Mouse (Mus musculus) lung, embryonic 14.5 days (tissue): Measurements from ENCODE around the gene Gm43720. TPM values are rescaled to one million over a fixed set of nuclear protein-coding genes. Genes with fewer than 3 reads are reported as not detected.

Experiments
- ATAC-seq: fragments of 200-750 bp; cut with Nextera tagmentation; 2 replicates; pipeline ENCODE4 v1.8.0; 2017; ENCODE audit warnings: mild to moderate bottlenecking, moderate TSS enrichment, moderate library complexity; ENCODE audit not compliant: insufficient read depth
- DNase-seq: peaks from one replicate; pipeline ENCODE4 v3.0.0-alpha.2; 2015
- H3K27ac ChIP-seq: fragments of 300-500 bp; sonication (generic); 2 replicates; pipeline ENCODE4 v1.5.1; 2014; ENCODE audit warnings: low read depth, mild to moderate bottlenecking, moderate library complexity
- H3K27me3 ChIP-seq: fragments of 300-500 bp; sonication (generic); 2 replicates; pipeline ENCODE4 v1.6.1; 2014; ENCODE audit warnings: low read length, control low read depth; ENCODE audit not compliant: insufficient read depth
- H3K36me3 ChIP-seq: fragments of 300-500 bp; sonication (generic); 2 replicates; pipeline ENCODE4 v1.6.1; 2014; ENCODE audit warnings: control low read depth; ENCODE audit not compliant: insufficient read depth
- H3K4me1 ChIP-seq: fragments of 300-500 bp; sonication (generic); 2 replicates; pipeline ENCODE4 v1.6.1; 2014; ENCODE audit warnings: antibody characterized with exemption, control low read depth; ENCODE audit not compliant: insufficient read depth
- H3K4me2 ChIP-seq: fragments of 300-500 bp; sonication (generic); 2 replicates; pipeline ENCODE4 v1.6.1; 2014; ENCODE audit warnings: mild to moderate bottlenecking
- H3K4me3 ChIP-seq: fragments of 300-500 bp; sonication (generic); 2 replicates; pipeline ENCODE4 v1.5.1; 2014; ENCODE audit warnings: low read depth, low read length
- H3K9ac ChIP-seq: fragments of 300-500 bp; sonication (generic); 2 replicates; pipeline ENCODE4 v1.6.1; 2014
- H3K9me3 ChIP-seq: fragments of 300-500 bp; sonication (generic); 2 replicates; pipeline ENCODE4 v1.6.1; 2016; ENCODE audit warnings: low read depth, low read length, control low read depth
- CTCF ChIP-seq: IDR thresholded peaks from 2 replicates; pipeline ENCODE4 v1.5.1; 2016; ENCODE audit warnings: antibody characterized with exemption, low read depth
- WGBS: fragments of 180-500 bp; shearing (Covaris S2); extraction: QIAGEN DNeasy Blood & Tissue Kit; methylation state at CpG from one replicate; pipeline ENCODE4 v1.1.7; 2014; 5-methylcytosine and 5-hydroxymethylcytosine counted together
- polyA plus RNA-seq: library from polyadenylated mRNA; unstranded; fragments of >200 nt; fragmentation: Nextera tagmentation; extraction: Ambion mirVana; gene quantifications from 2 replicates; pipeline ENCODE4 v1.2.1, GENCODE M21; 2014

The Gm43720 gene
- polyA plus RNA-seq, result 0.12 TPM in 1 of 2 replicates, not detected in the other

DNA sequence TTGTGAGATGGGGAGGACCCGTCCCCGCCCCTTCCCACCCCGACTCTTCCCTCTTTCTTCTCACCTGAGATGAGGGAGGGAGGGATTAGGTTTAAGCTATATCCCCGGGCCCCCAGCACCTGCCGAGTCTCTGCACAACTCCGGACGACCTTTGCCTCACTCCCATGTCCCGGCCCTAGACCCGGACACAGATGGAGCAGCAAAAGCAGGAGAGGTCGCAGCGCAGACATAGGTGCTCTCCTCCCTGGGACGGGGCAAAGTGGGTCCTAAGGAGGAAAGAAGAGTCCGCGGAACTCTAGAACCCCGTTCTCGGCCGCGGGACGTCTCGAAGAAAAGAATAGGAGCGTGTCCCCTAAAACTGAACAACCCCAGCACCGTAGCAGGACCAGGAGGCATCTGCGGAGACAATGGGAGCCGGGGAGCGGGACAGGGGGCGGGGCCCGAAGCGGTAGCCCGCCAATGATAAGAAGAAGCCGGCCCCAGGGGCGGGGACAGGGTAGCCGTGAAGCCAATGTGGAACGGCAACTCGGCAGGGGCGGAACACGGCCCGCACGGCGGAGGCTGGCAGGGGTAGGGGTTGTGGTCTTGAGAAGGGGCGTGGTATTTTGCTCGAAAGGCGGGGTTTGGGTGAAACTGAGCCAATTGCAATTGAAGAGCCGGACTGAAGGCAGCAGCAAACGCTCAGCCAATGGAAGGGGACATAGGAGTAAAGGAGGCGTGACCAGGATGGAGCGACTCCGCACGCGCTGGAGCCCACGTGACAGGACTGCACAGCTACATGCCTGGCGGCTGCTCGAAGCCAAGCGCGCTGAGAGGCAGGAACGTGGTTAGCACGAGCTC lies at the start of gene Gm43720, which contains the start of the genes Gpc2 and Stag3:
Gene Gm43720, minus strand, starts transcription at position 374 of the 840 bp plus-strand sequence.
Gene Gpc2, minus strand, starts transcription at position 421 of the 840 bp plus-strand sequence.
Gene Stag3, plus strand, starts transcription at position 656 of the 840 bp plus-strand sequence.
- H3K27ac ChIP-seq, result no peak within 1 kb of the TSS
- H3K36me3 ChIP-seq, result peaks cover 17% of the 10 kb centered on the region; the same call in 1 of the 2 replicates
- peak; percentile 99 for DNase-seq
- peaks cover 8% of the 10 kb centered on the region for H3K4me1 ChIP-seq
- TF ChIP-seq CTCF, result no peak
- H3K4me2 ChIP-seq, result peak within 1 kb of the TSS; percentile 66
- H3K9me3 ChIP-seq, result peaks cover 9% of the 10 kb centered on the region; the same call in 1 of the 2 replicates
- under 1% methylated on average over 56 of the region's 56 CpGs for WGBS
- H3K4me3 ChIP-seq, result peak within 1 kb of the TSS; percentile 60
- H3K27me3 ChIP-seq, result no peaks in the 10 kb centered on the region; the same call in 1 of the 2 replicates
- ATAC-seq, result peak; percentile 99
- H3K9ac ChIP-seq, result peak within 1 kb of the TSS; percentile 71

DNA sequence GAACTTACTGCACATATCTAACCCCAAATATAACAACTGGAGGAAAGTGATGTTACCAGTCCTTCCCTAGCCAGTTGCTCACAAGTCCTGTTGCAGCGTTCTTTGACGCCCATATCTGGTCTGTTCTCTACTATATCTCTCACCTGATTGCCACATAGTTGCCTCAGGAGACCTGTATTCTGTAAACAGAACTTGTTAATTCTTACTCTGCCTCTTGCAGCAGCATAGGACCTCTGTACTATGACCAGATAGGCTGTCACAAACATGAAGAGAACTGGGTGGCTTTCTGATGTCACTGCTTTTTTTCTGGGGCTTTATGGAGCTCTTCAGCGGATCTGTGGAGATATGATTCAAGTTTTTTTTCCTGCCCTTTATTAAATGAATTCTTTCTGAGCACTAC lies 33.0 kb upstream of the Gm43720 start:
- no peak overlapping the region for H3K9ac ChIP-seq

DNA sequence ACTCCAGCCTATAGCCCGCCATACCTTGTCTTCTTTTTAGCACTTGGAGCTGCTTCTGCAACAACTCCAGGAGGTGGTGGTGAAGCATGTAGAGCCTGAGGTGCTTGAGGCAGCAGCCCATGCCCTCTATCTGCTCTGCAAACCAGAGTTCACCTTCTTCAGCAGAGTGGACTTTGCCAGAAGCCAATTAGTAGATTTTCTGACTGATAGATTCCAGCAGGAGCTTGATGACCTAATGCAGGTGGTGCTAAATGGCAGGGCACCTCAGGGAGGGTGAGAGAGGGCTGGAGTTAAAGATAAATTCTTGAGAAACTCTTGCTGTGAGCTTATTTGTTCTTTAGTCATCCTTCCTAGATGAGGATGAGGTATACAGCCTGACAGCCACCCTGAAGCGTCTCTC lies 19.9 kb upstream of the Gm43720 start:
- no peaks in the 10 kb centered on the region for H3K4me1 ChIP-seq
- DNase-seq (no peak), ATAC-seq (no peak)
- H3K4me2 ChIP-seq, result no peak overlapping the region
- no peak for TF ChIP-seq CTCF
- H3K27ac ChIP-seq, result no peak overlapping the region
- no peaks in the 10 kb centered on the region for H3K36me3 ChIP-seq
- H3K9me3 ChIP-seq, result no peaks in the 10 kb centered on the region
- H3K27me3 ChIP-seq, result no peaks in the 10 kb centered on the region
- H3K4me3 ChIP-seq, result no peak overlapping the region
- WGBS, result 81% methylated on average over 2 of the region's 2 CpGs
- no peak overlapping the region for H3K9ac ChIP-seq

More for the DNA sequence above, 33.0 kb upstream of the Gm43720 start:
- ATAC-seq (no peak), DNase-seq (no peak)
- H3K4me3 ChIP-seq, result no peak overlapping the region
- H3K4me2 ChIP-seq, result no peak overlapping the region
- H3K27ac ChIP-seq, result no peak overlapping the region
- no peaks in the 10 kb centered on the region for H3K27me3 ChIP-seq
- TF ChIP-seq CTCF, result no peak
- H3K36me3 ChIP-seq, result no peaks in the 10 kb centered on the region
- H3K4me1 ChIP-seq, result no peaks in the 10 kb centered on the region
- 80% methylated on average over 3 of the region's 3 CpGs for WGBS
- no peaks in the 10 kb centered on the region for H3K9me3 ChIP-seq

DNA sequence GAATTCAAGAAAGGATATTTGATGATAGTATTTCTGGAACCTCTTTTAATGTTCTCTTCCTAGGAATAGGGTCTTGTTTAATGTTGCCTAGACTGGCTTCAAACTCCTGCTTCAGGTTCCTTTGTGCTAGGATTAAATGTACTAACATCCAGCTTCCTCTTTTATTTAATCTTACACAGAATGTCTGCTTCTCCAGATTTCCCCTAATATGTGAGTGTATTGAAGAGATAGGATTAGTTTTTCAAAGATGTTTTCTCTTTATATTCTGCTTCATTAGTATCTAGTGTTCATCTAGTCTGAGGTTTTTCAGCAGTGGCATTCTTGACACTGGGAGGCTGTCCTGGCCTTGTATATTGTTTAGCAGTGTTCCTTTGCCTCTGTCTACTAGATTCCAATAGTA lies 14.4 kb upstream of the Gm43720 start:
- no peak for TF ChIP-seq CTCF
- Histone ChIP-seq H3K36me3 (no peaks in the 10 kb centered on the region), H3K27ac (no peak overlapping the region), H3K4me3 (no peak overlapping the region), H3K27me3 (no peaks in the 10 kb centered on the region), H3K4me1 (no peaks in the 10 kb centered on the region), H3K9me3 (no peaks in the 10 kb centered on the region), H3K4me2 (no peak overlapping the region), H3K9ac (no peak overlapping the region)
- ATAC-seq (no peak), DNase-seq (no peak)

DNA sequence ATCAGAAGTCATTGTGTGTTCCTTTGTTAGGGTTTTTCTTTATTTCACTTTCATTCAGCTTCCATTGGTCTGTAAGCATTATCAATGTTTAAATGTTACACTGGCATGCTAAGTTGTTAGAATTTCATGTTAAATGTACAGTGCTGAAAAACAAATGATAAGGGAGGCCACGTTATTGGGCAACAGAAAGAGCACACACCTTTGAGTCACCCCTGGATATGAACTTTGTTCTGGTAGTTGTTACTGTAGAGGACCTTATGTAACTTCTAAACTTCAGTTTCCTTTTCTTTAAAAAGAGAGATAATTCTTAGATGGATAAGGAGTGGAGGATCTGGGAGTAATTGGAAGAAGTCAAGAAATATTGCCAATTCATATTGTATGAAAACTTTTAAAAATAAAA lies 11.9 kb upstream of the Gm43720 start:
- ATAC-seq, result no peak

DNA sequence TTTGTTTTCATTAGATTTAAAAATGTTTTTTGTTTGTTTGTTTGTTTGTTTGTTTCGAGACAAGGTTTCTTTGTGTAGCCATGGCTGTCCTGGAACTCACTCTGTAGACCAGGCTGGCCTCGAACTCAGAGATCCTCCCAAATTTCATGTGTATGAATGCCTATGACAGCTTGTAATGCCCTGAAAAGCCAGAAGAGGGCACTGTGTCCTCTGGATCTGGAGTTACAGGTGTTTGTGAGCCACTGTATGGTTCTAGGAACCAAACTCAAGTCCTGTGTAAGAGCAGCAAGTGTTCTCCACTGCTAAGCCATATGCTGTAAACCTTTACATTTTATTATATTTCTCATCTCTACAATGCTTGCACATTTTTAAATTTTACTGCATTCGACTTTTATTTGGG lies 8.1 kb upstream of the Gm43720 start:
- H3K4me3 ChIP-seq, result no peak overlapping the region
- peak; percentile 27; the same call in 1 of the 2 replicates for TF ChIP-seq CTCF
- H3K36me3 ChIP-seq, result no peaks in the 10 kb centered on the region
- DNase-seq, result peak; percentile 18
- no peak overlapping the region for H3K27ac ChIP-seq
- no peaks in the 10 kb centered on the region for H3K4me1 ChIP-seq
- no peaks in the 10 kb centered on the region for H3K9me3 ChIP-seq
- WGBS, result 67% methylated on average over 3 of the region's 3 CpGs
- ATAC-seq, result no peak
- H3K4me2 ChIP-seq, result no peak overlapping the region
- no peaks in the 10 kb centered on the region for H3K27me3 ChIP-seq
- H3K9ac ChIP-seq, result no peak overlapping the region

More for the DNA sequence above, 11.9 kb upstream of the Gm43720 start:
- no peaks in the 10 kb centered on the region for H3K27me3 ChIP-seq
- 67% methylated on average over 1 of the region's 1 CpGs for WGBS
- H3K9me3 ChIP-seq, result no peaks in the 10 kb centered on the region
- H3K4me3 ChIP-seq, result no peak overlapping the region
- H3K36me3 ChIP-seq, result no peaks in the 10 kb centered on the region
- H3K27ac ChIP-seq, result no peak overlapping the region
- no peak for TF ChIP-seq CTCF
- H3K4me2 ChIP-seq, result no peak overlapping the region
- no peak overlapping the region for H3K9ac ChIP-seq
- DNase-seq, result no peak
- H3K4me1 ChIP-seq, result no peaks in the 10 kb centered on the region

DNA sequence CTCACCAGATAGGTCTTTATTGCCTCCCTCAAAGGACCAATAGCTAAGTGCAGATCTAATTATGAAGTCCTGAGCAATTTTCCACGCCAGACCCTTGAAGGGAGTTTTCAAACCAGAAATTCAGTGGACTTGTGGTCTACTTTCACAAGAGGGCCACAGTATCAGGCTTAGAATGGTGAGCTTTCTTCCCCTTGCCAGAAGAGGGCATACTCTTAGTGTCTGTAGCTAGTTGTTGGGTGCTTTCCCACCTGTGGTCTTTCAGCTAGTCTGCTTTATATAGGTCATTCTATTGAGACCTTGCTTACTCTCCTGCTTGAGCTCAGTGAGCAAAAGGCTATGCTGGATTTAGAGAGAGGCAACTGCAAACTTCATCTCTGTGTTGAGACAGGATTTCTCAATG lies 3.8 kb upstream of the Gm43720 start:
- Histone ChIP-seq H3K27ac (no peak overlapping the region), H3K4me2 (no peak overlapping the region)
- no peak for DNase-seq

More for the DNA sequence above, 3.8 kb upstream of the Gm43720 start:
- Histone ChIP-seq H3K4me1 (peaks cover 5% of the 10 kb centered on the region), H3K4me3 (no peak overlapping the region), H3K36me3 (no peaks in the 10 kb centered on the region), H3K27me3 (no peaks in the 10 kb centered on the region; the same call in 1 of the 2 replicates), H3K9me3 (peaks cover 9% of the 10 kb centered on the region; the same call in 1 of the 2 replicates), H3K9ac (no peak overlapping the region)
- no peak for ATAC-seq
- 58% methylated on average over 1 of the region's 1 CpGs for WGBS
- TF ChIP-seq CTCF, result no peak
